Mouse (Mus musculus) bone marrow macrophage, adult 2 months (primary cell): ENCODE data around the gene Acat2.

Experiments used
- CTCF ChIP-seq: IDR thresholded peaks from 2 replicates; pipeline ENCODE4 v1.5.1; 2012; ENCODE audit warnings: low read depth, mild to moderate bottlenecking, low read length, moderate library complexity
- POLR2A ChIP-seq: IDR thresholded peaks from 2 replicates; pipeline ENCODE4 v1.6.1; 2012; ENCODE audit warnings: mild to moderate bottlenecking, low read depth, low read length, borderline replicate concordance

GRCm38 (mm10) chr17:12978546-12978945, 18.0 kb upstream of the Acat2 start:
- no peak for TF ChIP-seq CTCF
- no peak for TF ChIP-seq POLR2A
